Mouse (Mus musculus) thymus, adult 2 months (tissue): Measurements from ENCODE around the gene Meis2. TPM values are rescaled to one million over a fixed set of nuclear protein-coding genes. Genes with fewer than 3 reads are reported as not detected.

ENCODE experiments used
- DNase-seq: peaks from one replicate; pipeline ENCODE4 v3.0.0; 2021
- H3K27ac ChIP-seq: fragments of 200-500 bp; 2 replicates; pipeline ENCODE4 v1.5.1; 2012; ENCODE audit warnings: low read length, control low read depth; ENCODE audit not compliant: control insufficient read depth, insufficient read depth
- H3K27me3 ChIP-seq: fragments of 200-500 bp; 2 replicates; pipeline ENCODE4 v1.6.1; 2012; ENCODE audit warnings: mild to moderate bottlenecking, low read length, moderate library complexity, mixed read lengths; ENCODE audit not compliant: control insufficient read depth, insufficient read depth
- H3K36me3 ChIP-seq: fragments of 200-500 bp; 2 replicates; pipeline ENCODE4 v1.6.1; 2012; ENCODE audit warnings: mild to moderate bottlenecking, low read length, moderate library complexity; ENCODE audit not compliant: control insufficient read depth, insufficient read depth
- H3K4me1 ChIP-seq: fragments of 200-500 bp; replicated peaks from 2 replicates; pipeline ENCODE4 v1.6.1; 2012; ENCODE audit warnings: low read length; ENCODE audit not compliant: control insufficient read depth, insufficient read depth
- H3K4me3 ChIP-seq: fragments of 200-500 bp; 2 replicates; pipeline ENCODE4 v1.5.1; 2012; ENCODE audit warnings: mild to moderate bottlenecking, low read length, control low read depth, moderate library complexity; ENCODE audit not compliant: control insufficient read depth, insufficient read depth
- CTCF ChIP-seq: fragments of 200-500 bp; IDR thresholded peaks from 2 replicates; pipeline ENCODE4 v1.5.1; 2012; ENCODE audit warnings: mild to moderate bottlenecking, control low read depth, low read length, moderate library complexity, borderline replicate concordance; ENCODE audit not compliant: control insufficient read depth, poor library complexity, insufficient read depth; ENCODE audit errors: extremely low read depth
- POLR2A ChIP-seq: fragments of 200-500 bp; IDR thresholded peaks from 2 replicates; pipeline ENCODE4 v1.6.1; 2012; ENCODE audit warnings: mild to moderate bottlenecking, low read length, control low read depth, moderate library complexity; ENCODE audit not compliant: control insufficient read depth, poor library complexity, insufficient read depth; ENCODE audit errors: extremely low read depth
- WGBS: fragments of 180-500 bp; shearing (Covaris S2); methylation state at CpG from one replicate; pipeline ENCODE4 v1.1.7; 2018; 5-methylcytosine and 5-hydroxymethylcytosine counted together
- polyA plus RNA-seq: library from polyadenylated mRNA; depleted of rRNA; stranded (reverse); fragments of >200 nt; gene quantifications from 2 replicates; pipeline ENCODE4 v1.2.3, GENCODE M21; 2012

Gene Meis2
- polyA plus RNA-seq, 1 experiment = 10.5 TPM

- H3K4me3 ChIP-seq = no peak overlapping the region
- H3K4me1 ChIP-seq = no peaks in the 10 kb centered on the region
- DNase-seq = no peak
- TF ChIP-seq CTCF = no peak
- H3K27me3 ChIP-seq = no peaks in the 10 kb centered on the region
- H3K27ac ChIP-seq = no peak overlapping the region
- no peaks in the 10 kb centered on the region for H3K36me3 ChIP-seq
- WGBS = 84% methylated on average over 7 of the region's 7 CpGs
Observed at GRCm38 (mm10) chr2:116045048-116045447, 20.6 kb downstream of the Meis2 start.

GRCm38 (mm10) chr2:116042934-116043698 lies 22.5 kb downstream of the Meis2 start:
- Histone ChIP-seq H3K27me3 (no peaks in the 10 kb centered on the region), H3K4me1 (no peaks in the 10 kb centered on the region), H3K4me3 (no peak overlapping the region), H3K27ac (no peak overlapping the region), H3K36me3 (no peaks in the 10 kb centered on the region)
- WGBS = 93% methylated on average over 12 of the region's 12 CpGs
- TF ChIP-seq POLR2A (no peak), CTCF (no peak)
- DNase-seq = no peak

- Histone ChIP-seq H3K4me3 (no peak overlapping the region), H3K27ac (no peak overlapping the region), H3K27me3 (no peaks in the 10 kb centered on the region), H3K36me3 (no peaks in the 10 kb centered on the region), H3K4me1 (no peaks in the 10 kb centered on the region)
- WGBS = 88% methylated on average over 9 of the region's 9 CpGs
- TF ChIP-seq CTCF = no peak
- no peak for TF ChIP-seq POLR2A
- DNase-seq = no peak
Observed at GRCm38 (mm10) chr2:116042447-116042846, 23.2 kb downstream of the Meis2 start.

- Histone ChIP-seq H3K27ac (no peak overlapping the region), H3K36me3 (no peaks in the 10 kb centered on the region), H3K27me3 (no peaks in the 10 kb centered on the region), H3K4me3 (no peak overlapping the region), H3K4me1 (no peaks in the 10 kb centered on the region)
- TF ChIP-seq POLR2A = no peak
- no peak for TF ChIP-seq CTCF
- WGBS = 89% methylated on average over 9 of the region's 9 CpGs
- no peak for DNase-seq
Observed at GRCm38 (mm10) chr2:116041683-116042262, 23.9 kb downstream of the Meis2 start.

- WGBS = 94% methylated on average over 5 of the region's 5 CpGs
- DNase-seq = no peak
- no peak for TF ChIP-seq POLR2A
- TF ChIP-seq CTCF = no peak
- Histone ChIP-seq H3K36me3 (no peaks in the 10 kb centered on the region), H3K4me3 (no peak overlapping the region), H3K27me3 (no peaks in the 10 kb centered on the region), H3K4me1 (no peaks in the 10 kb centered on the region), H3K27ac (no peak overlapping the region)
Observed at GRCm38 (mm10) chr2:116035345-116035744, 30.3 kb downstream of the Meis2 start.

- H3K27me3 ChIP-seq = no peaks in the 10 kb centered on the region
- no peak for DNase-seq
- 80% methylated on average over 3 of the region's 3 CpGs for WGBS
Observed at GRCm38 (mm10) chr2:116028127-116028526, 37.5 kb downstream of the Meis2 start.

GRCm38 (mm10) chr2:116022876-116023275 lies 42.8 kb downstream of the Meis2 start:
- Histone ChIP-seq H3K4me3 (no peak overlapping the region), H3K27ac (no peak overlapping the region), H3K27me3 (no peaks in the 10 kb centered on the region), H3K36me3 (no peaks in the 10 kb centered on the region), H3K4me1 (no peaks in the 10 kb centered on the region)
- WGBS = 93% methylated on average over 5 of the region's 5 CpGs
- DNase-seq = no peak
- TF ChIP-seq POLR2A (no peak), CTCF (no peak)

More at GRCm38 (mm10) chr2:116028127-116028526, 37.5 kb downstream of the Meis2 start:
- H3K4me1 ChIP-seq = no peaks in the 10 kb centered on the region
- no peaks in the 10 kb centered on the region for H3K36me3 ChIP-seq
- TF ChIP-seq POLR2A (no peak), CTCF (no peak)
- H3K4me3 ChIP-seq = no peak overlapping the region
- no peak overlapping the region for H3K27ac ChIP-seq
